Mouse (Mus musculus): ENCODE measurements around the gene 4930404N11Rik.

Gene 4930404N11Rik

GRCm38 (mm10) chr10:81379809-81380378 is 14.3 kb upstream of the 4930404N11Rik start:
- no peak for DNase-seq

GRCm38 (mm10) chr10:81379183-81379553 is 13.6 kb upstream of the 4930404N11Rik start:
- no peak for DNase-seq

- peak; percentile 100 for DNase-seq
Observed at GRCm38 (mm10) chr10:81378553-81379182, 13.1 kb upstream of the 4930404N11Rik start.

- DNase-seq, result no peak
Observed at GRCm38 (mm10) chr10:81377793-81378552, 12.4 kb upstream of the 4930404N11Rik start, which contains the start of gene Fzr1. Gene Fzr1 (minus strand): TSS chr10:81378516.

GRCm38 (mm10) chr10:81377362-81377664 is 11.7 kb upstream of the 4930404N11Rik start:
- DNase-seq, result no peak

GRCm38 (mm10) chr10:81376561-81377361 is 11.1 kb upstream of the 4930404N11Rik start:
- DNase-seq, result no peak

GRCm38 (mm10) chr10:81375322-81375721 is 9.7 kb upstream of the 4930404N11Rik start:
- DNase-seq, result no peak

- DNase-seq, result no peak
Observed at GRCm38 (mm10) chr10:81367207-81367495, 1.5 kb upstream of the 4930404N11Rik start.

GRCm38 (mm10) chr10:81366477-81367206 is 1.0 kb upstream of the 4930404N11Rik start:
- no peak for DNase-seq

GRCm38 (mm10) chr10:81365073-81365472 is 543 bp downstream of the 4930404N11Rik start:
- peak; percentile 54 for DNase-seq

- DNase-seq, result no peak
Observed at GRCm38 (mm10) chr10:81364666-81365065, 950 bp downstream of the 4930404N11Rik start.

GRCm38 (mm10) chr10:81363436-81364346 is 1.9 kb downstream of the 4930404N11Rik start:
- no peak for DNase-seq

- no peak for DNase-seq
Observed at GRCm38 (mm10) chr10:81362336-81362949, 3.2 kb downstream of the 4930404N11Rik start.

GRCm38 (mm10) chr10:81360721-81361120 is 4.9 kb downstream of the 4930404N11Rik start:
- DNase-seq, result no peak

GRCm38 (mm10) chr10:81358841-81359240 is 6.8 kb downstream of the 4930404N11Rik start:
- no peak for DNase-seq

GRCm38 (mm10) chr10:81358209-81358608 is 7.4 kb downstream of the 4930404N11Rik start:
- no peak for DNase-seq

GRCm38 (mm10) chr10:81356991-81357844 is 8.4 kb downstream of the 4930404N11Rik start, which contains the start of gene Mfsd12:
Gene Mfsd12 (plus strand): TSS chr10:81357491.
- DNase-seq, result peak; percentile 93

GRCm38 (mm10) chr10:81356352-81356990 is 9.1 kb downstream of the 4930404N11Rik start:
- no peak for DNase-seq

- no peak for DNase-seq
Observed at GRCm38 (mm10) chr10:81355533-81355932, 10.1 kb downstream of the 4930404N11Rik start.
